Mouse (Mus musculus): ENCODE data around the gene C1d. TPM values are rescaled to one million over a fixed set of nuclear protein-coding genes. Genes with fewer than 3 reads are reported as not detected.
A peak's percentile ranks its signal among the peaks of the same experiment; 100 is the strongest.

The C1d gene
- polyA plus RNA-seq (2015; fragmentation: Nextera tagmentation; extraction: Ambion mirVana), result 34.4 and 41.2 TPM in 2 replicates

- Histone ChIP-seq H3K36me3 (ENCODE audit: control insufficient read depth, insufficient read depth) (no peaks in the 10 kb centered on the region), H3K4me1 (ENCODE audit: control insufficient read depth, low read depth, low read length) (peaks cover 3% of the 10 kb centered on the region), H3K27me3 (ENCODE audit: control insufficient read depth, insufficient read depth, low read depth, low read length) (no peaks in the 10 kb centered on the region), H3K4me2 (ENCODE audit: low read depth, low read length) (peak within 1 kb of the TSS; percentile 78), H3K9me3 (replicated peaks; ENCODE audit: control insufficient read depth, low read length) (no peaks in the 10 kb centered on the region), H3K27ac (ENCODE audit: low read length) (peak within 1 kb of the TSS; percentile 91), H3K9ac (ENCODE audit: low read depth, low read length) (peak within 1 kb of the TSS; percentile 86), H3K4me3 (ENCODE audit: low read depth, low read length) (peak within 1 kb of the TSS; percentile 95)
- ATAC-seq (ENCODE audit: low read depth), result peak; percentile 96
- WGBS (ENCODE audit: insufficient replicate concordance), result under 1% methylated on average over 33 of the region's 33 CpGs
Observed at GRCm38 (mm10) chr11:17257443-17257842, at the start of gene C1d. C1d (plus strand) TSS chr11:17257579.

GRCm38 (mm10) chr11:17211258-17212140 is 45.9 kb upstream of the C1d start, which contains the start of gene Pno1:
Pno1 (minus strand) TSS chr11:17211568.
- Histone ChIP-seq H3K27ac (ENCODE audit: low read length) (peak within 1 kb of the TSS; percentile 89), H3K4me3 (ENCODE audit: low read depth, low read length) (peak within 1 kb of the TSS; percentile 94), H3K27me3 (ENCODE audit: control insufficient read depth, insufficient read depth, low read depth, low read length) (no peaks in the 10 kb centered on the region), H3K9ac (ENCODE audit: low read depth, low read length) (peak within 1 kb of the TSS; percentile 76), H3K4me1 (ENCODE audit: control insufficient read depth, low read depth, low read length) (peaks cover 14% of the 10 kb centered on the region), H3K36me3 (ENCODE audit: control insufficient read depth, insufficient read depth) (no peaks in the 10 kb centered on the region), H3K4me2 (ENCODE audit: low read depth, low read length) (peak within 1 kb of the TSS; percentile 86), H3K9me3 (replicated peaks; ENCODE audit: control insufficient read depth, low read length) (no peaks in the 10 kb centered on the region)
- WGBS (ENCODE audit: insufficient replicate concordance), result under 1% methylated on average over 65 of the region's 65 CpGs
- peak; percentile 97 for ATAC-seq (ENCODE audit: low read depth)

- Histone ChIP-seq H3K4me3 (ENCODE audit: low read depth, low read length) (peak overlapping the region; percentile 94), H3K4me1 (ENCODE audit: control insufficient read depth, low read depth, low read length) (peaks cover 14% of the 10 kb centered on the region), H3K27ac (ENCODE audit: low read length) (peak overlapping the region; percentile 89), H3K9me3 (replicated peaks; ENCODE audit: control insufficient read depth, low read length) (no peaks in the 10 kb centered on the region), H3K27me3 (ENCODE audit: control insufficient read depth, insufficient read depth, low read depth, low read length) (no peaks in the 10 kb centered on the region), H3K36me3 (ENCODE audit: control insufficient read depth, insufficient read depth) (no peaks in the 10 kb centered on the region), H3K4me2 (ENCODE audit: low read depth, low read length) (peak overlapping the region; percentile 86), H3K9ac (ENCODE audit: low read depth, low read length) (peak overlapping the region; percentile 76)
- ATAC-seq (ENCODE audit: low read depth), result no peak
- 0% methylated on average over 10 of the region's 10 CpGs for WGBS (ENCODE audit: insufficient replicate concordance)
Observed at GRCm38 (mm10) chr11:17212141-17212495, 45.3 kb upstream of the C1d start.

- 16% methylated on average over 5 of the region's 5 CpGs for WGBS (ENCODE audit: insufficient replicate concordance)
- H3K9me3 ChIP-seq (replicated peaks; ENCODE audit: control insufficient read depth, low read length), result no peaks in the 10 kb centered on the region
- H3K4me2 ChIP-seq (ENCODE audit: low read depth, low read length), result peak overlapping the region; percentile 86
- peak overlapping the region; percentile 10; the same call in 1 of the 2 replicates for H3K27ac ChIP-seq (ENCODE audit: low read length)
- peak overlapping the region; percentile 35 for H3K9ac ChIP-seq (ENCODE audit: low read depth, low read length)
- ATAC-seq (ENCODE audit: low read depth), result 0 out of 2 replicates have a peak, but pooled peaks have one; percentile 5
- no peaks in the 10 kb centered on the region for H3K36me3 ChIP-seq (ENCODE audit: control insufficient read depth, insufficient read depth)
- H3K27me3 ChIP-seq (ENCODE audit: control insufficient read depth, insufficient read depth, low read depth, low read length), result no peaks in the 10 kb centered on the region
- peaks cover 14% of the 10 kb centered on the region for H3K4me1 ChIP-seq (ENCODE audit: control insufficient read depth, low read depth, low read length)
- H3K4me3 ChIP-seq (ENCODE audit: low read depth, low read length), result peak overlapping the region; percentile 94
Observed at GRCm38 (mm10) chr11:17212903-17213509, 44.4 kb upstream of the C1d start.

- H3K4me1 ChIP-seq (ENCODE audit: control insufficient read depth, low read depth, low read length), result peaks cover 11% of the 10 kb centered on the region
- no peak overlapping the region for H3K9ac ChIP-seq (ENCODE audit: low read depth, low read length)
- H3K9me3 ChIP-seq (replicated peaks; ENCODE audit: control insufficient read depth, low read length), result no peaks in the 10 kb centered on the region
- H3K27ac ChIP-seq (ENCODE audit: low read length), result no peak overlapping the region
- H3K27me3 ChIP-seq (ENCODE audit: control insufficient read depth, insufficient read depth, low read depth, low read length), result no peaks in the 10 kb centered on the region
- no peaks in the 10 kb centered on the region for H3K36me3 ChIP-seq (ENCODE audit: control insufficient read depth, insufficient read depth)
- no peak for ATAC-seq (ENCODE audit: low read depth)
- 63% methylated on average over 3 of the region's 3 CpGs for WGBS (ENCODE audit: insufficient replicate concordance)
- H3K4me2 ChIP-seq (ENCODE audit: low read depth, low read length), result no peak overlapping the region
- no peak overlapping the region for H3K4me3 ChIP-seq (ENCODE audit: low read depth, low read length)
Observed at GRCm38 (mm10) chr11:17215475-17215874, 41.9 kb upstream of the C1d start.

- no peaks in the 10 kb centered on the region for H3K9me3 ChIP-seq (replicated peaks; ENCODE audit: control insufficient read depth, low read length)
- no peak overlapping the region for H3K4me3 ChIP-seq (ENCODE audit: low read depth, low read length)
- H3K4me1 ChIP-seq (ENCODE audit: control insufficient read depth, low read depth, low read length), result no peaks in the 10 kb centered on the region
- no peak for ATAC-seq (ENCODE audit: low read depth)
- 81% methylated on average over 8 of the region's 8 CpGs for WGBS (ENCODE audit: insufficient replicate concordance)
- no peak overlapping the region for H3K9ac ChIP-seq (ENCODE audit: low read depth, low read length)
- no peaks in the 10 kb centered on the region for H3K27me3 ChIP-seq (ENCODE audit: control insufficient read depth, insufficient read depth, low read depth, low read length)
- no peak overlapping the region for H3K4me2 ChIP-seq (ENCODE audit: low read depth, low read length)
- H3K36me3 ChIP-seq (ENCODE audit: control insufficient read depth, insufficient read depth), result peaks cover 5% of the 10 kb centered on the region; the same call in 1 of the 2 replicates
- no peak overlapping the region for H3K27ac ChIP-seq (ENCODE audit: low read length)
Observed at GRCm38 (mm10) chr11:17221126-17221525, 36.3 kb upstream of the C1d start.

GRCm38 (mm10) chr11:17232792-17233191 is 24.6 kb upstream of the C1d start:
- 74% methylated on average over 5 of the region's 5 CpGs for WGBS (ENCODE audit: insufficient replicate concordance)
- Histone ChIP-seq H3K36me3 (ENCODE audit: control insufficient read depth, insufficient read depth) (peaks cover 8% of the 10 kb centered on the region), H3K4me2 (ENCODE audit: low read depth, low read length) (no peak overlapping the region), H3K4me3 (ENCODE audit: low read depth, low read length) (no peak overlapping the region), H3K27ac (ENCODE audit: low read length) (no peak overlapping the region), H3K27me3 (ENCODE audit: control insufficient read depth, insufficient read depth, low read depth, low read length) (no peaks in the 10 kb centered on the region), H3K9ac (ENCODE audit: low read depth, low read length) (no peak overlapping the region), H3K9me3 (replicated peaks; ENCODE audit: control insufficient read depth, low read length) (no peaks in the 10 kb centered on the region), H3K4me1 (ENCODE audit: control insufficient read depth, low read depth, low read length) (no peaks in the 10 kb centered on the region; the same call in 1 of the 2 replicates)
- no peak for ATAC-seq (ENCODE audit: low read depth)

- H3K4me3 ChIP-seq (ENCODE audit: low read depth, low read length), result no peak overlapping the region
- no peak overlapping the region for H3K9ac ChIP-seq (ENCODE audit: low read depth, low read length)
- H3K27me3 ChIP-seq (ENCODE audit: control insufficient read depth, insufficient read depth, low read depth, low read length), result no peaks in the 10 kb centered on the region
- 20% methylated on average over 5 of the region's 5 CpGs for WGBS (ENCODE audit: insufficient replicate concordance)
- H3K9me3 ChIP-seq (replicated peaks; ENCODE audit: control insufficient read depth, low read length), result no peaks in the 10 kb centered on the region
- no peak overlapping the region for H3K27ac ChIP-seq (ENCODE audit: low read length)
- peaks cover 4% of the 10 kb centered on the region; the same call in 1 of the 2 replicates for H3K36me3 ChIP-seq (ENCODE audit: control insufficient read depth, insufficient read depth)
- ATAC-seq (ENCODE audit: low read depth), result peak; percentile 55
- no peaks in the 10 kb centered on the region; the same call in 1 of the 2 replicates for H3K4me1 ChIP-seq (ENCODE audit: control insufficient read depth, low read depth, low read length)
- H3K4me2 ChIP-seq (ENCODE audit: low read depth, low read length), result no peak overlapping the region
Observed at GRCm38 (mm10) chr11:17236449-17237037, 20.8 kb upstream of the C1d start.
